Mouse (Mus musculus) bone marrow macrophage, adult 2 months (primary cell): ENCODE data around the gene Stx3.

ENCODE experiments used
- CTCF ChIP-seq: IDR thresholded peaks from 2 replicates; pipeline ENCODE4 v1.5.1; 2012; ENCODE audit warnings: low read depth, mild to moderate bottlenecking, low read length, moderate library complexity
- POLR2A ChIP-seq: IDR thresholded peaks from 2 replicates; pipeline ENCODE4 v1.6.1; 2012; ENCODE audit warnings: mild to moderate bottlenecking, low read depth, low read length, borderline replicate concordance

GRCm38 (mm10) chr19:11770205-11770892 is 48.9 kb downstream of the Stx3 start, which contains the start of gene Mrpl16:
- TF ChIP-seq POLR2A: no peak
- TF ChIP-seq CTCF: no peak
